Mouse (Mus musculus): Measurements from ENCODE around the gene Tmem208.

DNA sequence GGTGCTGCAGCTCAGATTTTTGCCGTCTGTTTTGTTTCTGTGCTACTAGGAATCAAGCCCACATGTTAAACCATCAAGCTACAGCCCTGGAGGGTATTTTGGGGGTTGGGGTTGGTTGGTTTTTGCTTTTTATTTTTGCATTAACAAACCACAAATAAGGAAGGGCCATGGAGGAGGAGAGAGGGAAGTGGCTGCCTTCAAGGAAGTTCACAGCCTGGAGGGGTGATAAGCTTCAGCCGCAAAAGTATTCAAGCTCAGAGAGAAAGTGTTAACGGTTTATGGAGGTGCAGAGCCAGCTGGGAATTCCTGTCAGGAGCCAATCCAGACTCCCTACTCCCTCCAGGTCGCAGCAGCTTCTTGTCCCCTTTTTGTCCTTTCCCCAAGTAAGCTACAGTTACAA is 12.8 kb downstream of the Tmem208 start:
- TF ChIP-seq CTCF (IDR thresholded peaks at IDR 0.05) = no peak
- TF ChIP-seq EP300 (IDR thresholded peaks at IDR 0.05) = no peak
